Mouse (Mus musculus): Measurements from ENCODE around the gene Trim14.

DNA sequence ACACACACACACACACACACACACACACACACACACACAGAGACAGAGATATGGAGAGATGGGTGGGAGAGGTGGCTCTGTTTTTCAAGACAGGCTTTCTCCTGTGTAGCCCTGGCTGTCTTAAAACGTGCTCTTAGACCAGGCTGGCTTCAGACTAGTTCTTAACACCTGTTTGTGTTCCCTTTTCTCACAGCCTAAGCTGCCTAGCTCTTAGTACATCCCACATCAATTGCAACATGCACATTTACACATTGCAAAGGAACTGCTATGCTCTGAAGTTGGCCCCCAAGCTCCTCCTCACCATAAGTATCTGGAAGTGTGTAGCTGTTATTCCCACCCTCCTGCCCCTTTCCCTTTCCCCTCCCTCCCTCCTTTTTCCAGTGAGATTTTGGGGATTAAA lies 88.5 kb downstream of the Trim14 start:
- TF ChIP-seq CTCF (IDR thresholded peaks at IDR 0.05) (no peak), EP300 (IDR thresholded peaks at IDR 0.05) (no peak)
